Mouse (Mus musculus): ENCODE results near the gene Morn3.
"Not testable (repeated sequence)": the region's sequence is repeated elsewhere in the genome, so short reads cannot be mapped to it uniquely, and the experiment has no call there.

The Morn3 gene

GRCm38 (mm10) chr5:123046916-123047315 lies at the start of gene Morn3:
Morn3 (minus strand) TSS chr5:123047016.
- DNase-seq (ENCODE audit: low read depth, low spot score) = no peak

GRCm38 (mm10) chr5:123096299-123096698 lies 49.5 kb upstream of the Morn3 start:
- no peak for DNase-seq (ENCODE audit: low read depth, low spot score)

- DNase-seq (ENCODE audit: low read depth, low spot score) = no peak
Measured at GRCm38 (mm10) chr5:123094238-123094991, 47.6 kb upstream of the Morn3 start.

- DNase-seq (ENCODE audit: low read depth, low spot score) = no peak
Measured at GRCm38 (mm10) chr5:123093077-123093633, 46.3 kb upstream of the Morn3 start.

GRCm38 (mm10) chr5:123090560-123091306 lies 43.9 kb upstream of the Morn3 start:
- no peak for DNase-seq (ENCODE audit: low read depth, low spot score)

GRCm38 (mm10) chr5:123088784-123089183 lies 42.0 kb upstream of the Morn3 start:
- DNase-seq (ENCODE audit: low read depth, low spot score) = no peak

- no peak for DNase-seq (ENCODE audit: low read depth, low spot score)
Measured at GRCm38 (mm10) chr5:123086501-123086900, 39.7 kb upstream of the Morn3 start.

GRCm38 (mm10) chr5:123083340-123084050 lies 36.7 kb upstream of the Morn3 start:
- no peak for DNase-seq (ENCODE audit: low read depth, low spot score)

GRCm38 (mm10) chr5:123080510-123080909 lies 33.7 kb upstream of the Morn3 start:
- DNase-seq (ENCODE audit: low read depth, low spot score) = no peak

GRCm38 (mm10) chr5:123080041-123080440 lies 33.2 kb upstream of the Morn3 start:
- DNase-seq (ENCODE audit: low read depth, low spot score) = no peak

GRCm38 (mm10) chr5:123079568-123079967 lies 32.8 kb upstream of the Morn3 start:
- DNase-seq (ENCODE audit: low read depth, low spot score) = no peak

GRCm38 (mm10) chr5:123076419-123077281 lies 29.8 kb upstream of the Morn3 start:
- DNase-seq (ENCODE audit: low read depth, low spot score) = no peak

- DNase-seq (ENCODE audit: low read depth, low spot score) = peak; percentile 85
Measured at GRCm38 (mm10) chr5:123075576-123076418, 29.0 kb upstream of the Morn3 start.

GRCm38 (mm10) chr5:123068714-123069113 lies 21.9 kb upstream of the Morn3 start:
- DNase-seq (ENCODE audit: low read depth, low spot score) = no peak

- no peak for DNase-seq (ENCODE audit: low read depth, low spot score)
Measured at GRCm38 (mm10) chr5:123068115-123068514, 21.3 kb upstream of the Morn3 start, which contains the start of gene Tmem120b. Tmem120b (plus strand) TSS chr5:123068415.

GRCm38 (mm10) chr5:123067395-123067995 lies 20.7 kb upstream of the Morn3 start:
- DNase-seq (ENCODE audit: low read depth, low spot score) = peak; percentile 71

GRCm38 (mm10) chr5:123064207-123064606 lies 17.4 kb upstream of the Morn3 start:
- peak; percentile 95 for DNase-seq (ENCODE audit: low read depth, low spot score)

GRCm38 (mm10) chr5:123063141-123063540 lies 16.3 kb upstream of the Morn3 start:
- no peak for DNase-seq (ENCODE audit: low read depth, low spot score)

GRCm38 (mm10) chr5:123061402-123061749 lies 14.6 kb upstream of the Morn3 start:
- not testable (repeated sequence) for DNase-seq (ENCODE audit: low read depth, low spot score)

Measured in 3T3-L1 (cell line).